Mouse (Mus musculus) T-cell, adult 2 months (primary cell): ENCODE measurements around the gene B3gnt2.
A peak's percentile ranks its signal among the peaks of the same experiment; 100 is the strongest.

Source experiments
- DNase-seq: peaks from one replicate; pipeline ENCODE4 v3.0.0; 2022; ENCODE audit warnings: low spot score

Gene B3gnt2

GRCm38 (mm10) chr11:22860335-22861227 is at the start of gene B3gnt2:
Gene B3gnt2, minus strand, starts transcription at chr11:22860961.
- peak; percentile 62 for DNase-seq

DNA sequence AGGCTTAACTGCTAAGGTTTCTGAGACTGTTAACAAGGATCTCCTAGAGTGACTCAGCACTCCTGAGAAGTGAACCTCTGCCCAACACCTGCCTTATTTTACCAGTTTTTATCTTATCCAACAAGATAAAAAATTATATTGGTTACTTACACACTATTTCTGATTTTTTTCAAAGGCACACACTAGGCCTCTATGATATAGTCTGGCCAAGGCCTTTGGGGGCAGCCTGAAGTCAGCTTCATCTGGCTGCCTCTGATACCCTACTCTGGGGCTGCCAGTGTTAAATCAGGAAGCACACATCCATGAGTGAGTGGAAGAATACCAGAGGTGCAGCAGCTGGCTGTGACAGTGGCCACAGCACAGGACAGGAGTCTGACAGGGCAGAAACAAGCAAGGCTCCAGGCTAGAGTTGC is 45.7 kb upstream of the B3gnt2 start:
- DNase-seq = no peak

GRCm38 (mm10) chr11:22902923-22903322 is 42.2 kb upstream of the B3gnt2 start:
- DNase-seq = no peak

DNA sequence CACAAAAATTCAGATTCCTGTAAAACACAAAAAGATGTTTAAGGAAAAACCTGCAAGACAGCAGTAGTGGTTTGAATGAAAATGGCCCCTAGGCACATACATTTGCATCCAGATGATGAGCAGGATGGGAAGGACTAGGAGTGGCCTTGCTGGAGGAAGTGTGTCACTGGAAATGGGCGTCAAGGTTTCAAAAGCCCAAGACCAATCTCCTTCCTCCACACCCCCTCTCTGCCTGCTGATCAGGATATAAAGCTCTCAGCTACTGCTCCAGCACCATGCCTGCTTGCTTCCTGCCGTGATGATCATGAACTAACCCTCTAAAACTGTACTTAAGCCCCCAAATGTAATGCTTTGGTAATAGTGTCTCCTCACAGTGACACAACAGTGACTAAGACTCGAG is 39.3 kb upstream of the B3gnt2 start:
- no peak for DNase-seq

DNA sequence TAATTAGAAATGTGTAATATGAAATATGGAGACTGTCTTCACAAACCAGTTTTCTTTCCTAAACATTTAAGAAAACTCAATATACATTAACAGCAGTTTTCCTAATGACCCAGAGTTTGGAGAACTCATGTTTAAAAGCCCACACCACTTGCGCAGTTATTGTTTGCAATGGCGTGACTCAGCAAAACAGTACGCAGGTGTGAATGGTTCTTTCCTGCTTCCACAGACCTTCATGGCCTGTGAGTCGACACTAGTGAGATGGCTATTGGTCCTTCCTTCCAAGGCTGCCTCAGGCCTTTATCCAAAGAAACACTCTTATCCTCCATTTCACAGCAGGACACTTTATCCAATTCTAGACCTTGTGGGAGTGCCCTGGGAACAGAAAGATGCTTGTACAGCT is 36.9 kb upstream of the B3gnt2 start:
- DNase-seq = no peak

- no peak for DNase-seq
These were observed 36.4 kb upstream of the B3gnt2 start for GRCm38 (mm10) chr11:22897127-22897526.

GRCm38 (mm10) chr11:22893075-22893474 is 32.3 kb upstream of the B3gnt2 start:
- DNase-seq = no peak

DNA sequence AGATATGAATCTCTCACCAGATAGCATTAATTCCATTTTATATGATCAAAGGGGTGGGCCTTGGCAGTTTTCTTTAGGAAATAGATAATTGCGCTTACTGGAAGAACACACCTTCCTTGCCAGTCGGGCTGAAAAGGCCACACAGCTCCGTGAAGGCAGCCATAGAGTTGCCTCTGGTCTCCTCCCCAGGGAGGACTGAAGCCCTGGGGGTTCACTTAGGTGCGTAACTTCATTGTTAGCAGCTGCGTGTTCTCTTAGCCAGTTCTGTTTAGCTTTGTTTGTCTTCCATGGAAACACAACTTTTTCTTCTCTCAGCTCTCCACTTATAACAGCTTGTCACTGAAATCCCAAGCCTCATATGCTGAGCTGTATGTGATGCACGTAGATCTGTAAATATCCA is 31.7 kb upstream of the B3gnt2 start:
- no peak for DNase-seq

DNA sequence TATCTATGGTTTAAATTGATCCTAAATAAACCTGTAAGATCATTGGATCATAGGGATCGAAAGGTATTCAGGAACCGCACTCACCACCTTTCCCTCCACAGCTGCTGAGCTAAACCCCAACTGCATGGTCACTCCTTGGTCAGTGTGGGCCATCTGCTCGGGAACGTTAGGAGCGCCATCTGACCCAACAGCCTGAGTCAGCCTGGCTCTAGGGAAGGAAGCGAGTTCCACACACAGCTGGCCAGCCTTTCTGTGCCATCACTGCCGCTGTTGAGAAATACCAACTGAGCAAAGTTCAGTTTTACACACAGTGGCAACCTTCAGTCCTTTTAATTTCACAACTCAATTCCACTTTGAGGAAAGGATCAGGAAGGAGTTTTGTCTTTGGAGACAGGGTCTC is 31.1 kb upstream of the B3gnt2 start:
- no peak for DNase-seq

DNA sequence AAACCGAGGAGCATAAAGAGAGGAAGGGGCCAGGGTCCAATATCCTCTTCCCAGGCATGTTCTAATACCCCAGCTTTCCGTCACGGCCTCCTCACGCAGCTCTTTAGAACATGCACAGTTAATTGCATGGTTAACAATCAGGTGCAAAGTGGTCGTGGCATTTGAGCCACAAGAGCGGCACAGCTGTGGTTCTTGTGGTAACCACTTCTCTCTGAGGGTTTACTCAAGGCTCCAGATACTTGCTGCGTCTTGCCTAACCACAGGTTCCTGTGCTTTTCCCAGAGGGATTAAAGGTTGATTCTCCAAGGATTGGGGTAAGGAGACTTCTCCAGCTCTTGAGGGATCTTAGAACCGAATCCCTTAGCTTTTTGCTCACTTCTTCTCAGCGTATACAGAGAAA is 30.5 kb upstream of the B3gnt2 start:
- DNase-seq = no peak

DNA sequence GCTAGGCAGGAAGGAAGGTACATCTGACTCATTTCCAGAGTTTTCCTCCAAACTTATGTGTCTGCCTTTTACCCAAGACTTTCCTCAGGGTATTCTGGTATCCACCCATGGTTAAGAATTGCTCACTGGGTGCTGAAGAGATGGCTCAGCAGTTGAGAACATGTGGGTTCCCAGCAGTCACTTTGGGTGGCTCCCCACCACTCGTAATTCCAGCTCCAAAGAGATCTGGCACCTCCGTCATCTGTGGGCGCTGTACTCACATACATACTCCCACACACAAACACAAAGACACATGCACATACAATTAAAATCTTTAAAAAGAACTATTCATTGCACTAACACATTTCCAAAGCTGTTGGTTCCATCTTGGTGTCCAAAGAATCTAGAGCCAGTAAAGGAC is 28.5 kb upstream of the B3gnt2 start:
- no peak for DNase-seq

DNA sequence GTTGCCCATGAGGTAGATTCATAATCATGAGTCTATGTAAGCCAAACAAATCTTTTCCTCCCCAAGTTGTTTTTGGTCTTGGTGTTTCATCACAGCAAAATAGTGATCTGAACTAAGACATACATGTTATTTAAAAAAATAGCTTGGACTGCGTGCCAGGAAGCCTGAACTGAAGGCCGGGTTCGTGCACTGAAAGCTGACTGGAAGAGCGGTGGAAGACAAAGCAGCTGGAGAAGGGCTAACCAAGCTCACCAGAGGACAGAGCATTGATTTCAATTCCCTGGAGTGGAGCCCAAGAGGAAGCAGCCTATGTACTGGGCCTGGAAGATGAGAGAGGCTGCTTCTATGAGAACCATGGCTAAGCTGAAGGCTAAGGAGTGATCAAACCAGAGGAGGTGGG is 26.2 kb upstream of the B3gnt2 start:
- no peak for DNase-seq

DNA sequence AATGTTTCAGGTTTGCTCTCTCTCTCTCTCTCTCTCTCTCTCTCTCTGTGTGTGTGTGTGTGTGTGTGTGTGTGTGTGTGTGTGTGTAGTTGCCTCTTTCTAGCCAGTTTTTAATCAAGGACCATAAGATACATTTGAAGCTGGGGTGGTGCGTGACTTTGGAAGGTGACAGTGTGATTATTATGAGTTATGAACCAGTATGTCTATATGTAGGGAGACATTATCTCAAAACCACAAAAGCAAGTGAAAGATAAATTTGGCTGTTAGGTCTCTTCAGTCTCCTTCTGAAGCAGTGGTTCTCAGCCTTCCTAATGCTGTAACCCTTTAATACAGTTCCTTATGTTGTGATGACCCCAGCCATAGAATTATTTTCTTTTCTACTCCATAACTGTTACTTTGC is 24.6 kb upstream of the B3gnt2 start:
- DNase-seq = no peak

DNA sequence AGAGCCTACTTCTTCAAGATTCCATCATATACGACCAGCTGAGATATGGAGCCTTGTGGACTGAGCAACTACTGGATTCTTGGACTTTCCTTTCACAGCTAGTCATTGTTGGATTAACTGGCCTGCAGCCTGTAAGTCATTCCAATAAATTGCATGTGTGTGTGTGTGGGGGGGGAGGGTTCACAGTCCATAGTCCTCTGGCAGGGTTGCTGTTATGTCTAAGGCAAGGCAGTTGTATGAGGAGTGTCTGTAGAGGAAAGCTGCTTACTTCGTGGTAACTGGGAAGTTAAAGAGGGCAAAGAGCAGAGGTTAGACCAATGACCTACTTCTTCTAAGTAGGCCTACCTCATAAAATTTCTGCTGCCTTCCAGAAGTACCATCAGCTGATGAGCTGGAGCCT is 22.9 kb upstream of the B3gnt2 start:
- no peak for DNase-seq

DNA sequence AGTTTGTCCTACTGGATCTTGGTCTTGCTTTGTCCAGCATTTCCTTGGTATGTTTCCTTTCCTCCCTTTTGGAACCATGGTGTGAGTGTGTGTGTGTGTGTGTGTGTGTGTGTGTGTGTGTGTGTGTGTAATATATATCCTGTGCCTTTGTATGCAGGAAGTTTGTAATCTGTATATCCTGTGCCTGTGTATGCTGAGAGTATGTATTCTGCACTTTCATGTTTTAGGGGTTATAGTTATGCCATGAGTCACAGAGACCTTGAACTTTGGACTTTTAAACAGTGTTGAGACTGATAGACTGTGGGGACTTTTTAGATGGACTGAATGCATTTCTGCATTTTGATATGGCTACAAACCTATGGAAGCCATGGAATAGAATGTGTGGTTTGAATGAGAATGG is 22.2 kb upstream of the B3gnt2 start:
- no peak for DNase-seq

DNA sequence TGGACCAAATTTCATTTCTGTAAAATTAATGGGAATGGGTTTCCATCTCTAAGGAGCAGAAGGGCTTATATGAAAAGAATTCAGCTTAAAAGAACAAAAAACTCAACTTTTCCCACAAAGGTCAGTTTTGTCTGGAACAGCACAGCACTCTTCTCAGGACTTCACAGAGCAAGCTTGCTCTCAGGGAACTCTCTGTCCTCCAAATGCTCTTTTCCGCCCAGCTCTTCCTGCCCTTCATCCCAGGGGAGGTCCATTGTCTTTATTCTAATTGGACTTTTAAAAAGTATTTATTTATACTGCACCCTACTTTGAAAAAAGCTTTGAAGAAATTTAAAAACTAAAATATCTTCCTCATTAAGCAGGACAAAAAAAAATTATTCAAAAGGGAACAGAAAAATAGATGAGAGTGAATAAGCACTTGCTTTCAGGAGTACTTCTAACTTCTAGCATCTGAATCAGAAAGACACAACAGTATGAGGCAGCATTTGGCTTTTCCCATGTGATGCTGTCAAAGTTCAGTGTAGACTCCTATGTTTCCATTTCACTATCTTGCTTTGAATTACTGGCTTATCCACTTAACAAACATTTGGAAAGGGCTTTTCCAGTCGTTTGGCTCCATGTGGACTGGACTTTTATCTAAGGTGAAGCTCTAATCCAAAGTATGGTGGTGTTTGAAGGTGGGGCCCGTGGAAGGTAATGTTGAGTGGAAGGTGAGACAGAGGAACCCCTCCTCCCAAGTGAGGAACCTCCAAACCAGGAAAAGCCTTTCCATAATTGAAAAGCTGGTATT is 19.8 kb upstream of the B3gnt2 start:
- DNase-seq = no peak

GRCm38 (mm10) chr11:22879645-22880044 is 18.9 kb upstream of the B3gnt2 start:
- no peak for DNase-seq

DNA sequence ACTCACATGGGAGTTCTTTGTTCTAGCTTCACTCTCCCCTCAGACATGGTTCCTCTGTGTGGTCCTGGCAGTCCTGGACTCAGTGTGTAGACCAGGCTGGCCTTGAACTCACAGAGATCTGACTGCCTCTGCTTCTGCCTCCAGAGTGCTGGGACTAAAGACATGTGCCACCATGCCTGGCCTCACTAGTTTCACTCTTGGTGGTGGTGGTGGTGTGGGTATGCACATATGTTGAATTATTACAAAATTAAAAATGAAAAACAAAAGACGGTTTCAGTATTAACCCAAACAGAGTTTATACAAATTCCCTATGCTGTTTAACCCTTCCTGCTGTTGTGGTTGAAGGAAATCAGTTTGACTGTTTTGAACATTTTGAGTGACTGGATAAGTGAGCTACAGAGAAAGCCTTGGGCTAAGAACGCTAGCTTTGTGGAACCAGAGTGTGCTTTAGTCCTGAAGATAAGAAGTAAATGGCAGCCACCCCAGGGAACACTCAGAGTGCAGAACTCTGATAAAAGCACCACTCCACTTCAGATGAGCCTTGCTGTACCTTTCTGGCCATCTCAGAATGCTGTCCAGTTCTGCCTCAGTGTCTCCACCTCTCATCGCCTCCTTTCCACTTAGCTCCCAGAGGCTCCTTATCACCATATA is 16.0 kb upstream of the B3gnt2 start:
- no peak for DNase-seq

DNA sequence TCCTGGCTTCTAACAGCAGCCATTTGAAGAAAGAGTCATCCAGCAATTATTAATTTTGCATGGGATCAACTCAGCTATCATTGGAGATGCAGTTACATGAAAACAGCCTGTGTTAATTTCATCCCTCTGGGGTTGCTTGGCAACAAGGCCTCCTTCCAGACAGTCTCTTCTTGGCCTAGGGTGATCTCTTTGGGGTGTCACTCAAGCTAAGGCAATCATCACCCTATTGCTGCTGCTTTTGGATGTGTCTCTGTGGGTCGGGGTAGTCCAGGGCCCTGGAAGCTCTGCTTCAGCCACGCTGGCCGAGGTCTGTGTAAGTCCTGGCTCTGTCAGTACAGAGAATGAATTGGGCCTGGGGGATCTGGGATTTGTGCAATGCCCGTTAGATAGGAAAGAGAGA is 14.5 kb upstream of the B3gnt2 start:
- DNase-seq = no peak

DNA sequence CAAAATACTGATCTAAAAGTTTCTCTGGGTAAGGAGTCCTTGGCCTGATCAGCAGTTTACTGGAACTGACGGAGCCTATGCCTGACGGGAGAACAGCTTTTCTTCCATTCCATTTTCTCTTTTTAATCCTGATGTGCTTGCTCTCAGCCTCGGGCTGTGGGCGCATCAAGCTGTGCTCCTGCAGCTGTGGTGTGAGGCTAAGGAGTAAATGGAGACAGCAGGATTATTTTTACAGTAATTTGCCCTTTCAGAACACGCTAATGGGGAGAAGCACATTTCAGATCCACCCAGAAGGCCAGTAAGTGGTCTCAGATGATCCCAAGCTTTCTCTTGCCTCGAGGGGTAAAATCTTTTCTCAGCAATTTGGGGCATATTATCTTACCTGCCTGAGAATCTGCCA is 14.0 kb upstream of the B3gnt2 start:
- no peak for DNase-seq

- DNase-seq = no peak
These were observed 12.6 kb upstream of the B3gnt2 start for GRCm38 (mm10) chr11:22873383-22873782.

GRCm38 (mm10) chr11:22872307-22872680 is 11.5 kb upstream of the B3gnt2 start:
- no peak for DNase-seq
